Mouse (Mus musculus) telencephalon, adult 2 months (tissue): ENCODE measurements at regions not wholly inside any gene's neighbourhood (a gene's known extent, or its start where the extent isn't known, plus 50 kb on each side); places are given as distances from the start of the nearest gene placed in this dataset.
"Not testable (repeated sequence)": the region's sequence is repeated elsewhere in the genome, so short reads cannot be mapped to it uniquely, and the experiment has no call there.

Experiments
- DNase-seq: peaks from one replicate; pipeline ENCODE4 v3.0.0-alpha.2; 2011; ENCODE audit warnings: low read depth, low spot score

GRCm38 (mm10) chr1:83835965-83836364 is 428.0 kb upstream of the Sphkap start:
- no peak for DNase-seq

DNA sequence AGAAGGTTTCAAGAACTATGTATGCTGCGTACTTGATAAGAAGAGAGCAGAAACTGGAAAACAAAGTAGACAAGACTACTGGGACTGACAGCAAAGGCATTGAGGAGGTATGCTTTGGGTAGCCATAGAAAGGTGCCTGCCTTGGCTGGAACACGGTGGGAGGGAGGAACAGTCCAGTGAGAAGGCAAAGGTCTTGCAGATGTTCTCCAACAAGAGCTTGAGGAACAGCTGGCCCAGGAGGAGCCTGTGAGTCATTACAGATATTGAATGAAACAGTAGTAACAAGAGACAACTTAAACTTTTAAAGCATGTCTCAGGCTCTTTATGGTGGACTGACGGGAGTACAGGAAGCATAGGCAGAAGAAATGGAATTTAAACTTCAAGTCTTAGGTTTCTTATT is 424.9 kb upstream of the Sphkap start:
- DNase-seq, result no peak

GRCm38 (mm10) chr1:83831900-83832535 is 424.0 kb upstream of the Sphkap start:
- DNase-seq, result no peak

- no peak for DNase-seq
These were observed 422.1 kb upstream of the Sphkap start for GRCm38 (mm10) chr1:83830025-83830645.

DNA sequence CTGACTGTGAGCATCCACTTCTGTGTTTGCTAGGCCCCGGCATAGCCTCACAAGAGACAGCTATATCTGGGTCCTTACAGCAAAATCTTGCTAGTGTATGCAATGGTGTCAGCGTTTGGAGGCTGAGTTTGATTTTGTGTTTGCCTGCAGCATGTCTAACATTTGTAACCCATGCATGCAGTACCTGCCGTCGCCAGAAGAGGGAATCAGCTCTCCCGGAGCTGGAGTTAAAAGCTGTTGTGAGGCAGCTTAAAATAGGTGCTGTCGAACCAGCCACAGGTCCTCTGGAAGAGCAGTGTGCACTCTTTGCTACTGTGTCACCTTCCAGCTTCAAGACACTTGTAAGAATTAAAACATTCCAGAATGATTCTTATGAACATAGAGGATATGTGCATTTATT is 403.2 kb upstream of the Sphkap start:
- not testable (repeated sequence) for DNase-seq

DNA sequence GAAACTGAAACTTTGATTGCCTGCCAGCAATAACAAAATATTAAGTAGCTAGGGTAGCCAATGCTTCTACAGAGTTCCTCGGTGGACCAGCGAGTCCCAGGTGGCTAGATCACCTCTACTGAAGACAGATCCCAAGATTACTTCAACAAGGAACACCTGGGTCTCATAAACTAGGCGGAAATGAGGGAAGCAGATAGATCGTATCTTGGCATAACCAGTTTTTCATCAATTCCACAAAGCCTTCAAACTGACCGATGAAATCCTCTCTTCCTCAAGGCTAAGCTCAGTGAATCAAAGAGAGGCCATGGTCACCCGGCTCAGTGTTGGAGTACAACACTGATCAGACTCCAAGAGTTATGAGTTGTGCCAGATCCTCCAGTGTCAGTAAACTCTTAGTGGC is 400.4 kb upstream of the Sphkap start:
- no peak for DNase-seq

- no peak for DNase-seq
These were observed 395.5 kb upstream of the Sphkap start for GRCm38 (mm10) chr1:83803345-83804041.

DNA sequence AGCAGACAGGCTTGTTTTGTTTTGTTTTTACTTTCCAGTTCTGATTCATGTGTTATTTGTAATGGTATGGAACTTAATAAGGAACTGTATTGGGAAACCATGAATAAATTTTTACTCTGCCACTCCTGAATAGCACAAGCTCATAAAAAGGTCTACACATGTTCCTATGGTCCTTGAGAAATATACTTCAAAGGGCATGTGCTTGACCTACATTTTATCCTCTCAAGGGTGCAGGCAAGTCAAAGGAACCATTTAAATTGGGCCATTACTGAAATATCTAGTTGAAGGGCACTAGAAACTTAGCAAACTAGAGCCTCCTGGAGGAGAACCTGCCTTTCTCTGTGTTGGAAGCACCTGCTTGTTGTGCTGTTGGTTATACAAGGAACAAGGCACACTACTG is 393.8 kb upstream of the Sphkap start:
- no peak for DNase-seq

DNA sequence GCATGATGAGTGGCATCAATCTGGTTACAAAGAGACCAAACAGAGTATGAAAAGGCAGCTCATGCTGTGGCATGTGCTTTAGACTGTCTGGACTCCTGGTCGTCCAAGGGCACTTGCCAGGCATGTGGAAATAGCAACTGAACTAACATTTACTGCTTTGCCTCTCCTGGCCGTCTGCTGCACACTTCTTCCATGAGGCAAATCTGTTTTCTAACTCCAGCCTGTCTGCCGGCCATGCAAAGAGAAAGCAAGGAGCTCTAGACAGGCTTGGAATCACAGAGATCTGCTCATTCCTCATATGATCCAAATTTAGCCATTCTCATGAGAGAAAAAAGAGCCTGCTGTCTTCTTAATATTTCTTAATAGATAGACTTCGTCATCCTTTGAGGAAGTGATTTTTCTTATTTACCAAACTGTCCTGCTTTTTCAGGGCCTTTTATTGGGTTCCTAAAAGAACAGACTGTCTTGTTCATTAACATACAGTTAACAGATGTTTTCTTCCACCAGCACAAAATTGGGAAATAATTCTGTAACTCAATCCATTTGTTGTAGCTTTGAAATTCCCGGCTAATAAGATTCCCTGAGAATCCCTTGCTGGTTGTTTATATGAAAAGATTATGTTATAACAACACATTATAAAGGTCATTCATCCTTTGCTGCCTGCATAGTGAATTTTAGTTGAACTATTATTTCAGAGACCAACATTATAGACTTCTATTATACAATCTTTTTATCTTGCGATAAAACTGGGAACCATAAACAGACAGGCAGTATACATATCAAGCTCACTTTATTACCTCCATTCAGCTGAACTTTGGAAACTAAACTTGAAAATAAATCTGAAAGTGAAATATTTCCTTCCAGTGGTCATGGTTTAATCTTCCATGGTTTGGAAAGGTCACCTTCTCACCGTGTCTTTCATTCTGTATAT is 389.2 kb upstream of the Sphkap start:
- DNase-seq, result no peak

DNA sequence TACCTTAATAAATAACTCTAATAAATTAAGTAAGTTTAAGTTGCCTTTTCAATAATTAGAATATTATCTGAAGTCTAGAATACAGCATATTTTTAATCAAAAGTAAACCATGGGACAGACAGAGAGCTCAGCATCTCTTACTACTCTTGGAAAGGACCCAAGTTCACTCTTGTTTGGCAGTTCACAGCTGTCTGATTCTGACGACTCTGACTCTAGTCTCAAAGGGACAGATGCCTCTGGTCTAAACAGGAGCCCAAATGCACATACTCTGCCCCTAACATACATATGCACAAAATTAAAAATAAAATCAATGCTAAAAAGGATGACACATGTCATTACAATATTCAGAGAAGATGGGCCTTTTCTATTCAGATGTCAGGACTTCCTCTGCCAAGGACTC is 369.2 kb upstream of the Sphkap start:
- DNase-seq, result no peak

- DNase-seq, result no peak
These were observed 363.2 kb upstream of the Sphkap start for GRCm38 (mm10) chr1:83771160-83771559.

- peak; percentile 23 for DNase-seq
These were observed 353.5 kb upstream of the Sphkap start for GRCm38 (mm10) chr1:83761499-83761898.

DNA sequence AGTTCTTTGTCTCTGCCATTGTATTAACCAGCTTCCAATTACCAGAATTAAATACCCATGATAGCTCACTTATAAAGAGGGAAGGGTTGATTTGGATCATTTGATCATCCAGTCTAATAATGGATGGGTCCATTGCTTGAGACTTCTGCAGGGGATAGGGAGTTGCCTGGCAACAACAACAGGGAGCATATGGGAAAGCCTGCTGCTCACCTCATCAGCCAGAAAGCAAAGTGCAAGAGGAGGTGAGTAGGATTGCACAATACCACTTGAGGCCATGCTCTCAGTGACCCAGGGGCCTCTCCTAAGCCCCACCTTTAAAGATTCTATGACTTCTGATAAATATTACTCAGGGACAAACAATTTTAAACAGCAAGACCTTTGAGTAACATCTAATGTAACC is 348.9 kb upstream of the Sphkap start:
- no peak for DNase-seq

GRCm38 (mm10) chr1:83755336-83755735 is 347.3 kb upstream of the Sphkap start:
- no peak for DNase-seq

- DNase-seq, result no peak
These were observed 345.0 kb upstream of the Sphkap start for GRCm38 (mm10) chr1:83752976-83753375.

DNA sequence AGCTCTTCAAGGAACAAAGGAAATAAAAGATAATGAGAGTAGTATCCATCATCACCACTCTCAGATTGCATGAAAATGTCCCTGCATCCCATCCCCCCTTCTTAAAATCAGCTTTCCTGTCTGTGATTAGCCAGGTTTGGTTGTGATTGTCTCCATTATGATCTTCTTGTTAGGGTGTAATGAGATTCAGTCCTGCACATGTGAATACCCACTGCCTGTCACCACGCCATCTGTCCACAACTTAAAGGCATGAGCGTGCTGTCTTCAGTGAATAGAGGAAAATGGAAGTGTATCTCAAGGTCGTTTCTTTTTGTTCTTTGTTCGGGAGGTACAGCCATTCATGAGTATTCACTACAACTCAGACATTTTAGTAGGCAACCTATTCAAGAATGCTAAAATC is 341.0 kb upstream of the Sphkap start:
- no peak for DNase-seq

- no peak for DNase-seq
These were observed 340.1 kb upstream of the Sphkap start for GRCm38 (mm10) chr1:83748061-83748460.

DNA sequence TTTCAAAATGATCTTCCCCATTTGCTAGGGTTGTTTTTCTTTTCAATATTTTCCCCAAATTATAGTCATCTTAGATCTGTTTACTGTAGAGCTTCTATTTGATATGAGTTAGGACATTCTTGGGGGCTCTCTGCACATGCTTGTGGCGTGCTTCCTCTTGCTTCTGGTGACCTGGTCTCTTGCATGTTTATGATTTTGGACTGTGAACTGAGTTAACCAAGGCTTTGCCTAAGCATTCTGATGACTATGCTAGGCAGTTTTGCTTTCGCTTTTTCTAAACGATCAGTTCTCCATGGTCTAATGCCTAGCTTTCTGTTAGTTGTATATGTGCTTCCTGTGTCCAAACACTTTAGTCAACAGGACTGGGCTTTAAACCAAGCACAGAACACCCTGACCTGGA is 339.4 kb upstream of the Sphkap start:
- no peak for DNase-seq

DNA sequence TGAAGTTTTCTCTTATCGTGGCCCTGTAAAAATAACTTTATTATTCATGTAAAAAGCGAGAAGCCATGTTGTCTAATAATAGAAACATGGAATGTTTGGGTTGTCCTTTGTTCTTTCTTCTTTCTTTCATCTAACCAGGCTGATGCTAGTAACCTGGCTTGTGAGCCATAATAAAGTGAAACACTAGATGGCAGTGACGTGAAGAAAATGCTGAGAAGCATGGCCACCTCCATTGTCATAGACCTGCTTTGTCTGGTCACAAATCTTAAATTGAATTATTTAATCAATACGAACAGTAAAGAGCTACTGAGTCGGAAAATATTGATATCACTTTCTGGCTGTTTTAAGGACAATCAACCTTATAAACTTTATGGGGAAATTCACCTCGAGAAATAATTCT is 338.0 kb upstream of the Sphkap start:
- no peak for DNase-seq

GRCm38 (mm10) chr1:83736428-83737117 is 328.6 kb upstream of the Sphkap start:
- no peak for DNase-seq

GRCm38 (mm10) chr1:83731682-83732081 is 323.7 kb upstream of the Sphkap start:
- DNase-seq, result no peak
